Mouse (Mus musculus) MEL (cell line): Measurements from ENCODE around the gene Socs7. TPM values are rescaled to one million over a fixed set of nuclear protein-coding genes. Genes with fewer than 3 reads are reported as not detected.
"Not testable (repeated sequence)": the region's sequence is repeated elsewhere in the genome, so short reads cannot be mapped to it uniquely, and the experiment has no call there.

ENCODE experiments used
- DNase-seq: peaks from one replicate; pipeline ENCODE4 v3.0.0; 2011; ENCODE audit warnings: low read depth, low spot score
- H3K27ac ChIP-seq: 2 replicates; pipeline ENCODE4 v1.5.1; 2012; ENCODE audit warnings: low read depth, mild to moderate bottlenecking, control low read depth, low read length, moderate library complexity; ENCODE audit not compliant: control insufficient read depth
- H3K27me3 ChIP-seq, 2 experiments: fragments of 150-350 bp in 1 of 2; sonication (generic) in 1 of 2; 2 replicates each; pipeline ENCODE4 v1.6.1; 2012; ENCODE audit warnings: low read length in 2 of 2, mild to moderate bottlenecking in 2 of 2, improper control_type of control experiment in 1 of 2, moderate library complexity in 1 of 2; ENCODE audit not compliant: insufficient read depth in 2 of 2, control insufficient read depth in 1 of 2
- H3K36me3 ChIP-seq, 2 experiments: 2 replicates each; pipeline ENCODE4 v1.6.1; 2012 to 2014; ENCODE audit warnings: low read length in 2 of 2, improper control_type of control experiment in 1 of 2, inconsistent platforms in 1 of 2, mild to moderate bottlenecking in 1 of 2; ENCODE audit not compliant: insufficient read depth in 2 of 2, control insufficient read depth in 1 of 2
- H3K4me1 ChIP-seq, 2 experiments: fragments of 150-350 bp in 1 of 2; sonication (generic) in 1 of 2; 2 replicates each; pipeline ENCODE4 v1.6.1; 2012; ENCODE audit warnings: low read length in 2 of 2, improper control_type of control experiment in 1 of 2, mild to moderate bottlenecking in 1 of 2; ENCODE audit not compliant: insufficient read depth in 2 of 2, control insufficient read depth in 1 of 2
- H3K4me3 ChIP-seq, 2 experiments: fragments of 150-350 bp in 1 of 2; sonication (generic) in 1 of 2; 2 replicates each; pipeline ENCODE4 v1.5.1; 2012; ENCODE audit warnings: low read depth in 2 of 2, low read length in 2 of 2, mild to moderate bottlenecking in 2 of 2, moderate library complexity in 2 of 2, control low read depth in 1 of 2, improper control_type of control experiment in 1 of 2; ENCODE audit not compliant: control insufficient read depth in 1 of 2, insufficient read depth in 1 of 2
- H3K79me2 ChIP-seq: 2 replicates; pipeline ENCODE4 v1.6.1; 2012; ENCODE audit warnings: mild to moderate bottlenecking, low read length, moderate library complexity; ENCODE audit not compliant: control insufficient read depth, poor library complexity, insufficient read depth
- H3K9ac ChIP-seq: 2 replicates; pipeline ENCODE4 v1.6.1; 2012; ENCODE audit warnings: low read depth, mild to moderate bottlenecking, control low read depth, low read length, moderate library complexity; ENCODE audit not compliant: control insufficient read depth, poor library complexity, severe bottlenecking
- H3K9me3 ChIP-seq: fragments of 150-350 bp; sonication (generic); replicated peaks from 2 replicates; pipeline ENCODE4 v1.6.1; 2012; ENCODE audit warnings: mild to moderate bottlenecking, low read length, improper control_type of control experiment, moderate library complexity; ENCODE audit not compliant: insufficient read depth
- CHD1 ChIP-seq: IDR thresholded peaks from 2 replicates; pipeline ENCODE4 v1.6.1; 2012; ENCODE audit warnings: low read depth, mild to moderate bottlenecking, inconsistent platforms, low read length, improper control_type of control experiment
- CTCF ChIP-seq, 3 experiments: IDR thresholded peaks in 2 of 3; conservative IDR thresholded peaks in 1 of 3; 2 replicates each; pipeline ENCODE4 v1.5.1; 2011 to 2012; ENCODE audit warnings: low read length in 3 of 3, low read depth in 2 of 3, mild to moderate bottlenecking in 2 of 3, improper control_type of control experiment in 1 of 3, inconsistent platforms in 1 of 3, mixed read lengths in 1 of 3, moderate library complexity in 1 of 3; ENCODE audit not compliant: control insufficient read depth in 1 of 3, insufficient read depth in 1 of 3, poor library complexity in 1 of 3, severe bottlenecking in 1 of 3
- ETS1 ChIP-seq: IDR thresholded peaks from 2 replicates; pipeline ENCODE4 v1.6.1; 2012; ENCODE audit warnings: low read depth, mild to moderate bottlenecking, inconsistent platforms, low read length, improper control_type of control experiment, moderate library complexity
- HCFC1 ChIP-seq: IDR thresholded peaks from 2 replicates; pipeline ENCODE4 v1.6.1; 2012; ENCODE audit warnings: low read depth, mild to moderate bottlenecking, inconsistent platforms, low read length, improper control_type of control experiment, moderate library complexity
- MAX ChIP-seq: IDR thresholded peaks from 2 replicates; pipeline ENCODE4 v1.6.1; 2011; ENCODE audit warnings: low read length, improper control_type of control experiment
- MXI1 ChIP-seq: IDR thresholded peaks from 2 replicates; pipeline ENCODE4 v1.6.1; 2011; ENCODE audit warnings: mild to moderate bottlenecking, low read depth, low read length, improper control_type of control experiment
- RAD21 ChIP-seq: IDR thresholded peaks from 2 replicates; pipeline ENCODE4 v1.6.1; 2011; ENCODE audit warnings: mild to moderate bottlenecking, low read depth, low read length, improper control_type of control experiment
- SIN3A ChIP-seq: IDR thresholded peaks from 2 replicates; pipeline ENCODE4 v1.6.1; 2012; ENCODE audit warnings: low read length, improper control_type of control experiment, inconsistent platforms
- SMC3 ChIP-seq: IDR thresholded peaks from 2 replicates; pipeline ENCODE4 v1.6.1; 2011; ENCODE audit warnings: low read depth, low read length, improper control_type of control experiment
- TBP ChIP-seq: IDR thresholded peaks from 2 replicates; pipeline ENCODE4 v1.8.0; 2011; ENCODE audit warnings: low read depth, low read length, improper control_type of control experiment
- TCF12 ChIP-seq: IDR thresholded peaks from 2 replicates; pipeline ENCODE4 v1.6.1; 2014; ENCODE audit warnings: low read depth, mild to moderate bottlenecking, inconsistent platforms, low read length, improper control_type of control experiment, moderate library complexity
- UBTF ChIP-seq: IDR thresholded peaks from 2 replicates; pipeline ENCODE4 v1.6.1; 2012; ENCODE audit warnings: low read depth, mild to moderate bottlenecking, inconsistent platforms, low read length, improper control_type of control experiment, moderate library complexity, borderline replicate concordance; ENCODE audit not compliant: insufficient read depth
- USF1 ChIP-seq: IDR thresholded peaks from 2 replicates; pipeline ENCODE4 v1.6.1; 2014; ENCODE audit warnings: low read depth, mild to moderate bottlenecking, inconsistent platforms, low read length, improper control_type of control experiment, moderate library complexity
- ZC3H11A ChIP-seq: IDR thresholded peaks from 2 replicates; pipeline ENCODE4 v1.6.1; 2012; ENCODE audit warnings: low read depth, mild to moderate bottlenecking, inconsistent platforms, low read length, improper control_type of control experiment
- ZNF384 ChIP-seq: IDR thresholded peaks from 2 replicates; pipeline ENCODE4 v1.6.1; 2012; ENCODE audit warnings: low read depth, mild to moderate bottlenecking, inconsistent platforms, low read length, improper control_type of control experiment
- polyA plus RNA-seq, 2 experiments: library from polyadenylated mRNA; stranded (reverse) in 1 of 2; unstranded in 1 of 2; fragments of >175 nt in 1 of 2; fragments of >200 nt in 1 of 2; gene quantifications; 2 replicates each; pipeline versions ENCODE4 v1.2.1 to v1.2.4; 2012; ENCODE audit warnings: low replicate concordance in 2 of 2, low read depth in 1 of 2; ENCODE audit not compliant: insufficient read length in 2 of 2, insufficient read depth in 1 of 2, missing spikeins in 1 of 2
- total RNA-seq: library from RNA; depleted of rRNA; stranded (reverse); fragments of 300-350 nt; gene quantifications from 2 replicates; pipeline ENCODE4 v1.2.3, GENCODE M21; 2012

The Socs7 gene
- total and polyA plus RNA-seq, 3 experiments: 19.3 to 21.0 TPM; not detected in 1

DNA sequence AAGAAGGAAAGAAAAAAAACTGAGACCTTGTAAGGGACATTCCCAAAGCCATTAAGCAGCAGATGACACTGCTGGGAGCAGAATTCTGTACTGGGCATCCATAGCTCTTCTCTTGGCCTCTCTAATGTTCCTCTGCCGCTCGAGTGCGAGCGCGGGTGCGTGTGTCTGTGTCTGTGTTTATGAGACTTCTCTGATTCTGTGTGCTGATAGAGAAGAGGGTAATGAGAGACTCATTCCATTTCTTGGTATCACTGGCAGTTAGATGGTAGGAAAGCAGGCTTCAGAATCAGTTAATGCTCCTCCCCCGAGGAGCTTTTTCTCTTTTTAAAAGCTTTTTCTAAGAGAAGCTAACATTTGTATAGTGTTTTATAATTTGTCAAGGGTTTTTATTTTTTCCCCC lies 7.1 kb upstream of the Socs7 start (continued):
- TF ChIP-seq USF1: no peak
- peak; percentile 24; the same call in 1 of the 2 replicates for TF ChIP-seq ETS1

DNA sequence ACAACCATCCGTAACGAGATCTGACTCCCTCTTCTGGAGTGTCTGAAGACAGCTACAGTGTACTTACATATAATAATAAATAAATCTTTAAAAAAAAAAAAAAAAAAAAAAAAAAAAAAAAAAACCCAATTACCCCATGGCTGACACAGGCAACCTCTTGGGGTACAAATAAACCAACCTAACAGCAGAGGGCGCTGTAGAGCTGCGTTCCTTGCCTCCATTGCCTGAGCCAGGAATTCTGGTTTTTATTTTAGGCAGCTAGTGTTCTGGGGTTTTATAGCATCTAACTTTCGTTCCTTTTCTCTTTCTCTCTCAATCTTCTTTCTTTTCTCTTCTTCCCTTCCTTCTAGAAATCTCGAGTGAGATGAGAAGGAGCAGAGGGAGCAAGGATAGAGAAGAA lies 4.7 kb upstream of the Socs7 start:
- H3K9me3 ChIP-seq, H3K4me3 ChIP-seq, H3K79me2 ChIP-seq, H3K27ac ChIP-seq, H3K27me3 ChIP-seq, H3K9ac ChIP-seq: not testable (repeated sequence)
- TF ChIP-seq ZNF384: peak; percentile 93
- peak; percentile 65 for TF ChIP-seq SMC3
- peak; percentile 72 to 92 (median 80) for TF ChIP-seq CTCF (IDR thresholded peaks at IDR 0.05 in 2 of 3, conservative IDR thresholded peaks at IDR 0.05 in 1 of 3; ENCODE audit: control insufficient read depth in 1 of 3, insufficient read depth in 1 of 3, low read depth in 2 of 3, low read length in 3 of 3, poor library complexity in 1 of 3, severe bottlenecking in 1 of 3)
- peak; percentile 58 for TF ChIP-seq RAD21
- TF ChIP-seq ZC3H11A: peak; percentile 20; the same call in 1 of the 2 replicates
- peak; percentile 61 for TF ChIP-seq TBP
- peaks cover 10 to 13% of the 10 kb centered on the region in 2 experiments; a peak in 3 of 4 replicates for H3K4me1 ChIP-seq
- H3K36me3 ChIP-seq: peaks cover 0 to 13% of the 10 kb centered on the region in 2 experiments; a peak in 2 of 4 replicates
- DNase-seq: peak; percentile 89

DNA sequence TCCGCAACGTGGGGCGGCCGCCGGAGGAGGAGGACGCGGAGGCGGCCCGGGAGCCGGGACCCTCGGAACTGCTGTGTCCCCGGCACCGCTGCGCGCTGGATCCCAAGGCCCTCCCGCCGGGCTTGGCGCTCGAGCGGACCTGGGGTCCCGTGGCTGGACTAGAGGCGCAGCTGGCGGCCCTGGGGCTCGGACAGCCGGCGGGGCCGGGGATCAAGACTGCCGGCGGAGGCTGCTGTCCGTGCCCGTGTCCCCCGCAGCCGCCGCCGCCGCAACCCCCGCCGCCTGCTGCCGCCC lies 245 bp downstream of the Socs7 start:
- TF ChIP-seq TCF12 (no peak), UBTF (peak; percentile 38; the same call in 1 of the 2 replicates), MAX (0 out of 2 replicates have a peak, but pooled peaks have one; percentile 7), HCFC1 (no peak), CHD1 (0 out of 2 replicates have a peak, but pooled peaks have one; percentile 66), SIN3A (peak; percentile 34; the same call in 1 of the 2 replicates), MXI1 (peak; percentile 37; the same call in 1 of the 2 replicates)
- no peaks in the 10 kb centered on the region for H3K27me3 ChIP-seq
- DNase-seq: peak; percentile 51
- H3K79me2 ChIP-seq: peaks cover 49% of the 10 kb centered on the region
- peaks cover 9 to 28% of the 10 kb centered on the region in 2 experiments for H3K4me1 ChIP-seq
- H3K4me3 ChIP-seq: peak overlapping the region; percentile 71 to 97
- peaks cover 5 to 15% of the 10 kb centered on the region in 2 experiments for H3K36me3 ChIP-seq
- no peaks in the 10 kb centered on the region for H3K9me3 ChIP-seq
- peak overlapping the region; percentile 96 for H3K9ac ChIP-seq
- H3K27ac ChIP-seq: peak overlapping the region; percentile 51
